Mouse (Mus musculus) midbrain, embryonic 15.5 days (tissue): ENCODE measurements around the gene Gngt2. TPM values are rescaled to one million over a fixed set of nuclear protein-coding genes. Genes with fewer than 3 reads are reported as not detected.
A peak's percentile ranks its signal among the peaks of the same experiment; 100 is the strongest.

Experiments used
- ATAC-seq: fragments of 200-750 bp; cut with Nextera tagmentation; replicated peaks from 2 replicates; pipeline ENCODE4 v1.8.0; 2017; ENCODE audit warnings: moderate TSS enrichment
- H3K27ac ChIP-seq: fragments of 300-500 bp; sonication (generic); 2 replicates; pipeline ENCODE4 v1.5.1; 2015; ENCODE audit warnings: mild to moderate bottlenecking, inconsistent platforms
- H3K27me3 ChIP-seq: fragments of 300-500 bp; sonication (generic); replicated peaks from 2 replicates; pipeline ENCODE4 v1.6.1; 2015; ENCODE audit warnings: inconsistent platforms
- H3K36me3 ChIP-seq: fragments of 300-500 bp; sonication (generic); replicated peaks from 2 replicates; pipeline ENCODE4 v1.6.1; 2015; ENCODE audit warnings: inconsistent platforms
- H3K4me1 ChIP-seq: fragments of 300-500 bp; sonication (generic); 2 replicates; pipeline ENCODE4 v1.6.1; 2015; ENCODE audit warnings: inconsistent platforms
- H3K4me2 ChIP-seq: fragments of 300-500 bp; sonication (generic); 2 replicates; pipeline ENCODE4 v1.6.1; 2015; ENCODE audit warnings: inconsistent platforms, mild to moderate bottlenecking, moderate library complexity
- H3K4me3 ChIP-seq: fragments of 300-500 bp; sonication (generic); 2 replicates; pipeline ENCODE4 v1.5.1; 2015; ENCODE audit warnings: mild to moderate bottlenecking, inconsistent platforms
- H3K9ac ChIP-seq: fragments of 300-500 bp; sonication (generic); 2 replicates; pipeline ENCODE4 v1.6.1; 2015; ENCODE audit warnings: mild to moderate bottlenecking, inconsistent platforms
- H3K9me3 ChIP-seq: fragments of 300-500 bp; sonication (generic); 2 replicates; pipeline ENCODE4 v1.6.1; 2016; ENCODE audit warnings: inconsistent platforms
- WGBS: fragments of 180-500 bp; shearing (Covaris S2); methylation state at CpG from one replicate; pipeline ENCODE4 v1.1.7; 2015; ENCODE audit warnings: mixed read lengths; 5-methylcytosine and 5-hydroxymethylcytosine counted together
- polyA plus RNA-seq: library from polyadenylated mRNA; unstranded; fragments of >200 nt; fragmentation: Nextera tagmentation; extraction: Ambion mirVana; gene quantifications from 2 replicates; pipeline ENCODE4 v1.2.1, GENCODE M21; 2015

Gngt2 gene
- polyA plus RNA-seq, 1 experiment from 2014 or later = 2.8 TPM

GRCm38 (mm10) chr11:95827464-95828085 lies 9.4 kb upstream of the Gngt2 start:
- 23% methylated on average over 3 of the region's 3 CpGs for WGBS
- Histone ChIP-seq H3K9ac (no peak overlapping the region), H3K27me3 (peaks cover 83% of the 10 kb centered on the region), H3K4me2 (no peak overlapping the region), H3K36me3 (no peaks in the 10 kb centered on the region), H3K9me3 (no peaks in the 10 kb centered on the region), H3K27ac (no peak overlapping the region), H3K4me3 (no peak overlapping the region), H3K4me1 (peaks cover 26% of the 10 kb centered on the region)
- no peak for ATAC-seq

- no peak for ATAC-seq
Observed at GRCm38 (mm10) chr11:95828181-95828964, 8.6 kb upstream of the Gngt2 start.

GRCm38 (mm10) chr11:95829526-95830050 lies 7.4 kb upstream of the Gngt2 start:
- ATAC-seq = no peak
- Histone ChIP-seq H3K9ac (no peak overlapping the region), H3K4me3 (no peak overlapping the region), H3K4me2 (no peak overlapping the region), H3K27me3 (peaks cover 92% of the 10 kb centered on the region), H3K27ac (no peak overlapping the region), H3K9me3 (no peaks in the 10 kb centered on the region), H3K36me3 (no peaks in the 10 kb centered on the region), H3K4me1 (peaks cover 33% of the 10 kb centered on the region)
- WGBS = 30% methylated on average over 4 of the region's 4 CpGs

More at GRCm38 (mm10) chr11:95828181-95828964, 8.6 kb upstream of the Gngt2 start:
- H3K4me2 ChIP-seq = no peak overlapping the region
- peaks cover 83% of the 10 kb centered on the region for H3K27me3 ChIP-seq
- H3K27ac ChIP-seq = no peak overlapping the region
- no peak overlapping the region for H3K4me3 ChIP-seq
- peaks cover 29% of the 10 kb centered on the region for H3K4me1 ChIP-seq
- H3K9me3 ChIP-seq = no peaks in the 10 kb centered on the region
- no peak overlapping the region for H3K9ac ChIP-seq
- WGBS = 77% methylated on average over 11 of the region's 11 CpGs
- H3K36me3 ChIP-seq = no peaks in the 10 kb centered on the region

- WGBS = 2% methylated on average over 80 of the region's 80 CpGs
- peaks cover 92% of the 10 kb centered on the region for H3K27me3 ChIP-seq
- no peak overlapping the region for H3K27ac ChIP-seq
- H3K4me3 ChIP-seq = peak overlapping the region; percentile 22
- H3K4me2 ChIP-seq = peak overlapping the region; percentile 42
- H3K9me3 ChIP-seq = no peaks in the 10 kb centered on the region
- H3K36me3 ChIP-seq = no peaks in the 10 kb centered on the region
- H3K4me1 ChIP-seq = peaks cover 28% of the 10 kb centered on the region
- no peak for ATAC-seq
- no peak overlapping the region for H3K9ac ChIP-seq
Observed at GRCm38 (mm10) chr11:95830411-95831275, 6.4 kb upstream of the Gngt2 start.

GRCm38 (mm10) chr11:95831276-95831619 lies 5.8 kb upstream of the Gngt2 start:
- no peaks in the 10 kb centered on the region for H3K9me3 ChIP-seq
- no peak overlapping the region for H3K27ac ChIP-seq
- peaks cover 97% of the 10 kb centered on the region for H3K27me3 ChIP-seq
- 6% methylated on average over 10 of the region's 10 CpGs for WGBS
- H3K36me3 ChIP-seq = no peaks in the 10 kb centered on the region
- H3K4me2 ChIP-seq = peak overlapping the region; percentile 42
- no peak for ATAC-seq
- H3K4me3 ChIP-seq = peak overlapping the region; percentile 22; the same call in 1 of the 2 replicates
- H3K9ac ChIP-seq = no peak overlapping the region
- H3K4me1 ChIP-seq = peaks cover 28% of the 10 kb centered on the region

GRCm38 (mm10) chr11:95831641-95832040 lies 5.4 kb upstream of the Gngt2 start:
- Histone ChIP-seq H3K36me3 (no peaks in the 10 kb centered on the region), H3K9me3 (no peaks in the 10 kb centered on the region), H3K9ac (no peak overlapping the region), H3K4me3 (no peak overlapping the region), H3K4me1 (peaks cover 28% of the 10 kb centered on the region), H3K27me3 (peaks cover 96% of the 10 kb centered on the region), H3K27ac (no peak overlapping the region), H3K4me2 (no peak overlapping the region)
- ATAC-seq = no peak
- 7% methylated on average over 14 of the region's 15 CpGs for WGBS

- no peak overlapping the region for H3K9ac ChIP-seq
- H3K36me3 ChIP-seq = no peaks in the 10 kb centered on the region
- H3K4me2 ChIP-seq = no peak overlapping the region
- H3K27me3 ChIP-seq = peaks cover 89% of the 10 kb centered on the region
- no peak for ATAC-seq
- H3K4me1 ChIP-seq = peaks cover 28% of the 10 kb centered on the region
- no peak overlapping the region for H3K27ac ChIP-seq
- no peaks in the 10 kb centered on the region for H3K9me3 ChIP-seq
- WGBS = 34% methylated on average over 18 of the region's 18 CpGs
- no peak overlapping the region for H3K4me3 ChIP-seq
Observed at GRCm38 (mm10) chr11:95832129-95833005, 4.6 kb upstream of the Gngt2 start.

- ATAC-seq = no peak
- 23% methylated on average over 8 of the region's 8 CpGs for WGBS
- H3K4me2 ChIP-seq = no peak overlapping the region
Observed at GRCm38 (mm10) chr11:95833006-95833570, 3.9 kb upstream of the Gngt2 start.

GRCm38 (mm10) chr11:95833631-95834142 lies 3.3 kb upstream of the Gngt2 start:
- H3K27ac ChIP-seq = no peak overlapping the region
- no peaks in the 10 kb centered on the region for H3K36me3 ChIP-seq
- H3K4me3 ChIP-seq = no peak overlapping the region
- peaks cover 77% of the 10 kb centered on the region for H3K27me3 ChIP-seq
- 0 out of 2 replicates have a peak overlapping the region, but pooled peaks have one; percentile 9 for H3K4me2 ChIP-seq
- no peak for ATAC-seq
- H3K4me1 ChIP-seq = peaks cover 28% of the 10 kb centered on the region
- no peaks in the 10 kb centered on the region for H3K9me3 ChIP-seq
- 9% methylated on average over 18 of the region's 18 CpGs for WGBS
- no peak overlapping the region for H3K9ac ChIP-seq

More at GRCm38 (mm10) chr11:95833006-95833570, 3.9 kb upstream of the Gngt2 start:
- H3K9ac ChIP-seq = no peak overlapping the region
- H3K4me3 ChIP-seq = no peak overlapping the region
- H3K9me3 ChIP-seq = no peaks in the 10 kb centered on the region
- H3K27ac ChIP-seq = no peak overlapping the region
- peaks cover 83% of the 10 kb centered on the region for H3K27me3 ChIP-seq
- peaks cover 28% of the 10 kb centered on the region for H3K4me1 ChIP-seq
- no peaks in the 10 kb centered on the region for H3K36me3 ChIP-seq

GRCm38 (mm10) chr11:95834143-95834667 lies 2.8 kb upstream of the Gngt2 start:
- Histone ChIP-seq H3K4me1 (peaks cover 28% of the 10 kb centered on the region), H3K4me2 (0 out of 2 replicates have a peak overlapping the region, but pooled peaks have one; percentile 9), H3K27me3 (peaks cover 72% of the 10 kb centered on the region), H3K9me3 (no peaks in the 10 kb centered on the region), H3K4me3 (no peak overlapping the region), H3K36me3 (no peaks in the 10 kb centered on the region), H3K9ac (no peak overlapping the region), H3K27ac (no peak overlapping the region)
- no peak for ATAC-seq
- 6% methylated on average over 22 of the region's 22 CpGs for WGBS
